ENCODE assay signal across 8 mouse cellular contexts in the genomic region with DNA sequence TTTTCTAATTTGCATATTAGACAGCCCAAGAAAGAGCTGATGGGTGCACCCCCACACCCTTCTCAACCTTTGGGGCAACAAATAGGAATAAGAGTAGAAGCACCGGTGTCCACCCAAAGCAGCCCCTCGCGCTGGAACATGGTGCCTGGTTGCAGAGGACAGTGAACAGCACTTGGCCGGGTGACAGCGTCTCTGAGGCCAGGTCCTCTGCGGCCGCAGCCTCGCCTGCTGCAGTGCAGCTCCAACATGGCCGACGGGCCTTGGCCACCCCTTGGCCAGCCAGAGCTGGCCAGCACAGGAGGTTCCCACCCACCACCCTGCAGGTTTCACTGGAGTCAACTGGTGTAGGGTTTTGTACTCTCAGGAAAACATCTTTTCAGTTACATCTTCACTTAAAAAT. TPM values are rescaled to one million over a fixed set of nuclear protein-coding genes. Genes with fewer than 3 reads are reported as not detected.
DNase-seq lines count a peak whose midpoint lies in the region; ATAC-seq lines count a peak whose summit lies in the region.

No protein-coding gene starts in this region.

- no peaks in the 10 kb centered on the region for H3K27me3 ChIP-seq in embryonic facial prominence, embryonic 14.5 days (replicated peaks; ENCODE audit: control insufficient read depth, insufficient read depth, low read length)
- no peaks in the 10 kb centered on the region for H3K27me3 ChIP-seq in limb, embryonic 10.5 days (ENCODE audit: low read depth, poor library complexity, severe bottlenecking)

- 76% methylated on average over 10 of the region's 10 CpGs for WGBS in embryonic facial prominence, embryonic 14.5 days
- WGBS in limb, embryonic 10.5 days: 87% methylated on average over 10 of the region's 10 CpGs

- intact Hi-C loops in left cerebral cortex, postnatal 4 days (cut with DNase I): loop anchor here (10.0 kb wide), 1 partner anchor 130 kb away; the partner anchor contains the start of gene Atp5e

- H3K27ac ChIP-seq in embryonic facial prominence, embryonic 14.5 days (replicated peaks; ENCODE audit: low read depth, low read length): no peak overlapping the region
- H3K27ac ChIP-seq in limb, embryonic 10.5 days: no peak overlapping the region

- DNase-seq in adrenal gland, adult 18-20 months (ENCODE audit: low spot score in 2 of 2): peak; percentile 24 to 46
- DNase-seq in adrenal gland, adult 8-10 months: no peak
- DNase-seq in left cerebral cortex, postnatal 4 days: peak; percentile 28
- no peak for DNase-seq in left cerebral cortex, adult 9 months (ENCODE audit: low spot score in 2 of 2)
- DNase-seq in embryonic facial prominence, embryonic 14.5 days (ENCODE audit: low spot score): no peak
- no peak for DNase-seq in limb, embryonic 10.5 days (ENCODE audit: low spot score)
- no peak for DNase-seq in Muller cell, postnatal 12 days (ENCODE audit: inconsistent ontology term)
- no peak for DNase-seq in urinary bladder, adult 2 months (ENCODE audit: low spot score)

- H3K4me3 ChIP-seq in embryonic facial prominence, embryonic 14.5 days (ENCODE audit: low read depth, low read length): peak overlapping the region; percentile 8
- H3K4me3 ChIP-seq in limb, embryonic 10.5 days: 0 out of 2 replicates have a peak overlapping the region, but pooled peaks have one; percentile 13

- H3K4me2 ChIP-seq in embryonic facial prominence, embryonic 14.5 days (ENCODE audit: low read depth, low read length): peak overlapping the region; percentile 58

- H3K36me3 ChIP-seq in embryonic facial prominence, embryonic 14.5 days (ENCODE audit: control insufficient read depth, insufficient read depth, low read length): peaks cover 25% of the 10 kb centered on the region
- H3K36me3 ChIP-seq in limb, embryonic 10.5 days: peaks cover 59% of the 10 kb centered on the region

- H3K9me3 ChIP-seq in embryonic facial prominence, embryonic 14.5 days (ENCODE audit: control insufficient read depth, low read length): no peaks in the 10 kb centered on the region
- H3K9me3 ChIP-seq in limb, embryonic 10.5 days (replicated peaks): no peaks in the 10 kb centered on the region

- H3K9ac ChIP-seq in embryonic facial prominence, embryonic 14.5 days (ENCODE audit: low read depth, low read length): no peak overlapping the region

- no peak for ATAC-seq in embryonic facial prominence, embryonic 14.5 days (ENCODE audit: low read depth)

- peaks cover 55% of the 10 kb centered on the region for H3K4me1 ChIP-seq in embryonic facial prominence, embryonic 14.5 days (ENCODE audit: control insufficient read depth, insufficient read depth, low read length)
- peaks cover 60% of the 10 kb centered on the region for H3K4me1 ChIP-seq in limb, embryonic 10.5 days

RNA-seq across cellular contexts. Expression of gene Gm20721, which starts 12.1 kb away (rescaled TPM):
- total RNA-seq in adrenal gland, adult 18-20 months (2021): 1 to 10 TPM; 1.3 to 1.7 TPM
- total RNA-seq in adrenal gland, adult 8-10 months (2022): 1 to 10 TPM; 1.6 to 2.7 (median 2.3) TPM
- total RNA-seq in left cerebral cortex, postnatal 4 days (2021): 1 to 10 TPM; 2.0 to 2.2 TPM
- polyA plus RNA-seq in embryonic facial prominence, embryonic 14.5 days (2014; fragmentation: Nextera tagmentation; extraction: Ambion mirVana): 15.1 and 18.1 TPM in 2 replicates
- polyA plus RNA-seq in limb, embryonic 10.5 days (2016; fragmentation: Nextera tagmentation; extraction: Ambion mirVana): 14.9 and 15.2 TPM in 2 replicates
- polyA plus RNA-seq in urinary bladder, adult 2 months (2012; rRNA removed): 0.09 TPM in 1 of 2 replicates, not detected in the other

RNA-seq across cellular contexts. Expression of gene Gnas, which starts 50.3 kb away (rescaled TPM):
- 1,000 to 10,000 TPM; 2,555 to 2,708 TPM for total RNA-seq in adrenal gland, adult 18-20 months (2021)
- total RNA-seq in adrenal gland, adult 8-10 months (2022): 1,000 to 10,000 TPM; 2,052 to 2,625 (median 2,313) TPM
- 1,000 to 10,000 TPM; 1,551 to 1,677 TPM for total RNA-seq in left cerebral cortex, postnatal 4 days (2021)
- polyA plus RNA-seq in embryonic facial prominence, embryonic 14.5 days (2014; fragmentation: Nextera tagmentation; extraction: Ambion mirVana): 2,600 and 2,666 TPM in 2 replicates
- 1,045 and 1,269 TPM in 2 replicates for polyA plus RNA-seq in limb, embryonic 10.5 days (2016; fragmentation: Nextera tagmentation; extraction: Ambion mirVana)
- polyA plus RNA-seq in urinary bladder, adult 2 months (2012; rRNA removed): 1,052 and 1,187 TPM in 2 replicates

Comparison
In these comparisons a context has a peak if more than half of its experiments do, and no peak if none do; other contexts are left out.
1. DNase-seq: peak in adrenal gland, adult 18-20 months (2 of 2) and left cerebral cortex, postnatal 4 days (single experiment); none in adrenal gland, adult 8-10 months (single experiment), left cerebral cortex, adult 9 months (0 of 2), embryonic facial prominence, embryonic 14.5 days (single experiment), limb, embryonic 10.5 days (single experiment), Muller cell, postnatal 12 days (single experiment) and urinary bladder, adult 2 months (single experiment).